Mouse (Mus musculus) MN1 (cell line): ENCODE measurements at regions not wholly inside any gene's neighbourhood (a gene's known extent, or its start where the extent isn't known, plus 50 kb on each side); places are given as distances from the start of the nearest gene placed in this dataset.

Source experiments
- DNase-seq: peaks from one replicate; pipeline ENCODE4 v3.0.0-alpha.2; 2016; ENCODE audit warnings: low spot score

GRCm38 (mm10) chr1:185726324-185726723, 271.7 kb downstream of the Slc30a10 start:
- no peak for DNase-seq

DNA sequence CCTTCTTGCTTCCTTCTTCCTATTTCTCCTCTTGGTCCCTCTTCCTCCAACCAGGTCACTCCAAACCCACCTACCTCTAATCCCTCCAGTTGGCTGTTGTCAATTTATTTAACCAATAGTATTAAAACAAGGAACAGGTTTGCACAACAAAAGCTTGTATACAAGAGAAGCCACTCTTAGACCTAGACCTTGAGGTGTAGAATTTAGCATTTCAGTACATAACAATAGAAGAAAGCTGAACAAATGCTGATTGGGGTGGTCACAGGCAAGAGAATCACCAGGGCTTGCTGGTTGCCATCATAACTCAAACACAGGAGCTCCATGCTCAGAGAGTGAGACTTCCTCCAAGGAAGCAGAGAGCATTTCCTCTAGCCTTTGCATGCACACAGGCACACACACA, 272.2 kb downstream of the Slc30a10 start:
- no peak for DNase-seq

GRCm38 (mm10) chr1:185727749-185728148, 273.1 kb downstream of the Slc30a10 start:
- no peak for DNase-seq

GRCm38 (mm10) chr1:185728406-185728805, 273.8 kb downstream of the Slc30a10 start:
- DNase-seq = no peak

DNA sequence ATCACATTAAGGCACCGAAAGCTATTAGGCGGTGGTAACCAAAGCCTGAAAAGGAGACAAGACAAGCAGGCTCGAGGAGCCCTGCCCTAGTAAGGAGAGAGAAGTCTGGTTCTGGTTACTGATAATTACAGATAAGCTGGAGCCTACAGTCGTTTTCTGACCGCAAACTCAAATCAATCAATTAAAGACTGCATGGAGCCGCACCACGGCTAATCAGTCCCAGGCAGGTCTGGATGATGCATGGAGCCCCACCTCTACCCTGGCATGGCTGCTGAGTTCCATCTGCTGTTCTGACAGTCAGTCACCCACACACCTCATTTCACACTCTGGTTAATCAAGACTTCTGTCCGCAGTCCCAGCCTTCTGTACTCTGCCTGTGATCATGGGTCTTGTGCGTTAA, 276.4 kb downstream of the Slc30a10 start:
- peak; percentile 75 for DNase-seq

DNA sequence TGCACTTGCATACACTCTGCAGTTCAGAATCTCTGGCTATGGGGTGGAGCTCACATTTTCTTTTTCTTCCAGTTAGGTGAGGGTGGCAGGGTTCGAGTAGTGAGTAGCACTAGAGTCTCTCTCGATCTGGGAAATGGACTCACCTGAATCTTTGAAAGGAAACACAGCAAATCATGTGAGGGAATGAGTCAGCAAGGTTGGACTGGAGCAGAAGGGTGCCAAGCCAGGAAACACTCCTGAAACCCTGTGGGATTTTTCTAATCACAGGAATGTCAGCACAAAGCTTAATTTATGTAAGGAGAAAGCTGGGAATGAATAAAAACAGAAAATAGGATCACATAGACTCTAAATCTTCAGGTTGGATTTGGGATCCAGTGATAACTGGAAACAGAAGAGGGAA, 282.1 kb downstream of the Slc30a10 start:
- peak; percentile 17 for DNase-seq

DNA sequence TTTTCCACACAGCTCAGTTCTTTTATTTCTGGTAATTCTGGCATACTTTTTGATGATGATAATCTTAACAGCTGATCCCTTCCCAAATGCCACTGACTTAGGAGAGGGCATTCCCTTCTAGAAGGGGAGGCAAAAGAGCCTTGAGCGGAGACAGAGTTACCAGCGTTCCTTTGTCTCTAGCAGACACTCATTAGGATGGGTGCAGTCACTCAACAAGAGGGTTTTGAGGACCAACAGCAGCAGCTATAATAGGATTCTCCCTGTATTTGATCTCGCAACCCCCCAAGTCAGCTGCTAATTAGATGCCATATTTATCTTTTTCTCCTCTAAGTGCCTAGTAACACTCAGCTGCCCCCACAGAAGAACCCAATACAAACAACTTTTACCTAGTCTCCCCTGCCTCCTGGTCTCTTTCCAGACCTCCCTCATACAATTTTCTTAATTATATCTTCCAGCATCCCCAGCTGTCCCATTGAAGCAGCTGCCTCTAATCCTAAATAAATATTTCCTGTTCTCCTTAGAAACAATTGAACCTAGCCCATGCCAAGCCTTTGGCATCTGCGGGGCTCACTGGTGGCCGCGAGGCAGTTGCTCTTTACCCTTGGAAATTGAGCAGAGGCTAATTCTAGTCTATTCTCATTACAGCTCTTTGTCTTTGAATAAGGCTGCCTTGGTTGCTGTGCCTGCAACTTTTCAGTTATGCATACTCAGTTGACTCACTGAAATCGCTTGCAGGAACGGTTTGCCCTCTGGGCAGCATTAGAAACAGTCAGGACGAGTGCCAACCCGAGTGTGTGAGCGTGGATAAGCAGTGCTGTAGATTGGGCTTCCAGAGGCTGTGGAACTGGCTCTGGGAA, 286.6 kb downstream of the Slc30a10 start:
- DNase-seq = peak; percentile 71

DNA sequence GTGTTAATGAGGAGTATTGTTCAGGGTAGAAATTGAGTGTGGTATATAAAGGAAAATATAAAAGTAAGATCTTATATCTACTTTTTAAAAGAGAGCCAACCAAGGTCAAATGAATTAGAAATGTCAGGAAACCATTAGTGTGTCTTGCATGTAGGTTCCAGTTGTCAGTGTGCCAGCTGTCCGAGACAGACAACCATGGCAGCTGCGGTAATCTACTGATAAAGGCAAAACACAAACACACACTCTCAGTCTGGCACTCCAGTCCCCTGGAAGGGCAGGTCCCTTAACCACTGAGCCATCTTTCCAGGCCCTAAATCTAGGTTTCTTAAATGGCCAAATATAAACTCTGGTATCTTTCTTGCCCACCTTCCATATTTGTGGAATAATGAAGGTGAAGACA, 294.6 kb downstream of the Slc30a10 start:
- peak; percentile 38 for DNase-seq

DNA sequence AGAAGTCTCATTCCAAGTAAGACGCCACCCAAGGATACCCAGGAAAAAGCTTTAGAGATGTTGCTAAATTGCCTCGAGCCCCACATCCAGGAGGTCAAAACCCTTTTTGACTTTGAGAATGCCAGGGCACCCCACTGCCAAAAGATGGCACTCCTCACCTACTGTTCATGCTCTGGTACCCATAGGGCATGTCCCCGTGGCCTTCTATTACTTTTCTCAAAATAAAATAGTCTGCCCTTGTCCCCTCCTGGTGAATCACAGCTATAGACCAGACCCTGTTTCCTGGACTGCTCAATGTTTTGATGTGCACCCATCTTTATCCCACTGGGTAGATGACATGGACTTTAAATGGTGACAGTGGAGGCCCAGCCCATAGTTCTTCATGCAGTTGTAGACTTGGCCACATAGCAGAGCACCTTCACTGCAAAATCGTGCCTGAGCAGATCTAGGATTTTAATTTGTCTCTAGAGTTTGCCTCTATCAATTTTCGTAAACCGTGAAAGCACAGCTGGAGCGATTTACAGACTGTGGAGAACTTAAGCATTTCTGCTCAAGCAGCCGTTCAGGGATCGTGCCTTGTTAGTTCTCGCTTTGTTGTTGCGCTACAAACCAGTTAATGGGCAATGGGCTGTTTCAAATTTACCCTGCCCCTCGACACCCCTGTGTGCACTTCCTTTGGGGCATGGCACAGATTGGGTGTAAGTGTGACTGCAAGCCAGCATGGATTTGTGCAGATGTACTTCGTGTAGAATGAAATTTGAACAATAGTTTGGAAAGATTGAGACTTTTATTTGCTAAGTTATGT, 300.0 kb downstream of the Slc30a10 start:
- peak; percentile 52 for DNase-seq

DNA sequence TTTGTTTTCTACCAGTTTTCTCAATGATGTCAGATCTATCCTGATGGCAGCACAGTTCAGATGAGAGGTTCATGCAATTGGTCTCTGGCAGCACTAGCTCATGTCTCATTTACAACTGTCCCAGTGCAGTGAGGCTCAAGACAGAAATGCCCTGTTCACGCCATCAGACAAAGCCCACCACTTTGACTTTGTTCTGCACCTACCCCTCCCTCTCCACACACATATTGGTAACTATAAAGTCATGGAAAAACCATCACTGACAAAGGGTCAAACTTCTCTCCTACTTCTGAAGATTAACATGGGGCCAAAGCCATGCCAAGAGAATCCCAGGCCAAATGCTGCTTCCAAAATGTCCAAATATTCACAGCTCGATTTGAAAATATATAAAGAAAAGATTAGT, 302.7 kb downstream of the Slc30a10 start:
- no peak for DNase-seq

DNA sequence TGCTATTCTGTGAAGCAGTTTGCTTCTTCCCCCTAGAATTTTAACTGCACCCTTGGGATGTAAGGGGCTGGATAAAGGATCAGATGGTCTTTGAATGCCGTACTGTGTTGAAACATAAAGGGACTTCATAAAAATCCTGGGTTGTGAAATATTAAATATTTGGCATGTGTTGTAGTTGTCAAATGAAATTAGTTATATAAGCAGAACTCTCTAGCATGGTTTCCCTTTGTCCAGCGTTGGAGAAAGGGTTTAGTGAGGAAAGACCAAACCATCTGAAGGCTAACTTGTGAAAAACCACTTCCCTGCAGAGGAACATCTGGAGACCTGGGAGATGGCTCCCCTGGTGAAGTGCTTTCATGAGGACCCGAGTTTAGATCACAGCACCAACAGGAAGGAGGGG, 319.6 kb downstream of the Slc30a10 start:
- DNase-seq = no peak

- DNase-seq = no peak
Observed at GRCm38 (mm10) chr1:185779604-185780003, 325.0 kb downstream of the Slc30a10 start.

- no peak for DNase-seq
Observed at GRCm38 (mm10) chr1:185802156-185802555, 315.0 kb downstream of the Lyplal1 start.

- DNase-seq = no peak
Observed at GRCm38 (mm10) chr1:185814901-185815300, 302.2 kb downstream of the Lyplal1 start.

DNA sequence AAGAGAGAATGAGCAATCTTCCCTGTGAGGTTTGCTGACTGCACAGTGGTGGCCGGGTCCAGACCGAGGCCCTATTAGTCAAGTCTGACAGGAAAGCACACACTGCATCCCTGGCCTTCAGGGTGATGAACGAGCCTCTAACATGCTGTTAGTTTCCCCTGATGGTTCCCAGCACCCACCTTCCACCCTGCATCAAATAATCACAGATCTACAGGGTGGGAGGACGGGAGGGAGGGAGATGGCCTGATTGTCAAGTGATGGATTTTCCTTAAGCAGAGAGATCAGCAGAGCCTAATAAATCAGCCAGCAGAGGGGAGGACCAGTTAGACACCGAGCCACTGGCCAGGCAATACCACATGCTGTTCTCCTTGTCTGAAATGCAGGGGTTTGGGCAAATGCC, 298.1 kb downstream of the Lyplal1 start:
- no peak for DNase-seq

DNA sequence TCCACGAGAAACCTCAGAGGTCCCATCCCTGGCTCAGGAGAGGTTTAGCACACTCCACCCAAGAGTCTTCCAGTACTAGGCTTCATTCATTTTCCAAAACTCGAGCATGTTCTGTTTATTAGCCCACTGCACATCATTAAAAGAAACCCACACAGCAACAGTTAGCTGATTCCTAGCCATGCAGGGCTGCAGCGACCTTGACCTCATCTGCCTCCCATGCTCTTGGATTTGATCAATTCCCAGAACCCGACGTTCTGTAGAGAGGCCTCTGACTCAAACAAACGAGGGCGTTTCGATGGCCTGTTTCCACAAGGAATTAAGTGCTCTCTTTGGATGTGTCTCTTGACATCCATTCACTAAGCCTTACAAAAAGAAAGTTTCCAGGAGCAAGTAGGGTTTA, 294.9 kb downstream of the Lyplal1 start:
- no peak for DNase-seq

- DNase-seq = no peak
Observed at GRCm38 (mm10) chr1:185823226-185823625, 293.9 kb downstream of the Lyplal1 start.

GRCm38 (mm10) chr1:185823956-185824355, 293.2 kb downstream of the Lyplal1 start:
- DNase-seq = no peak

DNA sequence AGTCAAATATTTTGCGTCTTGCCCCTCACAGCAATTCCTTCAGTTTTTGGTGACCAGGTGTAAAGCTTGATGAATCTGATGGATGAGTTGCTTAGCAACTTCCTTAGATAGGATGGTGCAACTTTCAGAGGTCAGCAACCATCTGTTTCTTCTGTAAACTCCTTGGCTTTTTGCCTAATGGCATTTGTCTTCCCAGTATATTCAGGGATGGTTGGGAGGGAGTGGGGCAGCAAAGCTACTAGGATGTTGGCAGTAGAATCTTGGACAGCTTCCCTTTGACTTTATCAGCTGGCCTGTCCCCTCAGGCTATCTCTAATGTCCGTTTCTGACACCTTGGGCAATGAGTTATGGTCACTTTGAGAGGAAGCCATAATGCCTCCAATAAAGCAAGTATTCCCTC, 289.1 kb downstream of the Lyplal1 start:
- DNase-seq = peak; percentile 31

DNA sequence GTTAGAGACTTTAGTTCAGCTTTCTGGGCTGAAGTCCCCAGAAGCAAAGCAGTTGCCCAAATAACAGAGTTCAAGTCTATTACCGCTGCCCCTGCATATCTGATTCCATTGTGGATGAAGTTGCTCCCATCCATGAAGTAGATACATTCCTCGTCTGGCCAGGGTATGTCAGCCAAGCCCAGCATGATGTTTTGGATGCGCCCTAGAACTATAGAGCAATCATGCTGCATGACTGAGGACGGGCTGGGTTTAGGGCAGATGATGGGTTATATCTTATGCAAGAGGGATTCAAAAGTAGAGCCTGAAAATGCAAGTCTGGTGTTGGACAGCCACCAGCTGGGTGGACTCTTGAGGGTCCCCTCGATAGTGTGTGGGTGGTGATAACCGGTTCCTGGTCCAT, 288.6 kb downstream of the Lyplal1 start:
- DNase-seq = no peak

- DNase-seq = peak; percentile 21
Observed at GRCm38 (mm10) chr1:185832059-185832458, 285.1 kb downstream of the Lyplal1 start.

- DNase-seq = peak; percentile 24
Observed at GRCm38 (mm10) chr1:185834171-185834570, 282.9 kb downstream of the Lyplal1 start.

DNA sequence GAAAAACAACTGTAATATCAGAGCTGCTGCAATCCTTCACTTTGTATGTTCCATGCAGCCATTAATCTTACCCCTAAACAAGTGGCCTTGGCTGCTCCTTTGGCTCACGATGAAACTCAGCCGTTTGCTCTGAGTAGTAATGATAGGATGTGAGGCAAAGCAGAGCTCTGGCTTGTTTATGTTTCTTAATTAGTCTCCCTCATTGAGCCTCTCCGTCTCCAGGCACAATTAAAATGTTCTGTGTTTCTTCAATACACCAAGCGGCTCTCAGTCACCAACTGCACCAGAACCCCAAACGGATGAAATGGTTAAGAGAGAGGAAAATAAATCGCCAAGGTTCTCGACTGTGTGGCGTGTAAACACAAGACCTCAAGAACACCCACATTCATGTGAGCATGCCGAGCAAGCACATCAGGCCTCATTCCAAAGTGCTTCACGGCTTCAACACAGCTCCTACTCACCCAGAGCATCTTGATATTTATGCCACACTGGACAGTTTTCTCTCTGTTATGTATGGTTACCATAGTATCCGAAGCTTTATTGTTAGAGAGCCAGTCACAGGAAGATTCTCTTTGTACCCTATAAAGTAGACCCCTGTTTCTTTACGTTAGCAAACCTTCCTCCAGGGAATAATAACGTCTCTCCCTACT, 280.4 kb downstream of the Lyplal1 start:
- peak; percentile 62 for DNase-seq
